Mouse (Mus musculus) cortical plate, adult 2 months (tissue): ENCODE data around the gene Fam19a1. TPM values are rescaled to one million over a fixed set of nuclear protein-coding genes. Genes with fewer than 3 reads are reported as not detected.

Experiments used
- H3K27ac ChIP-seq: fragments of 200-500 bp; 2 replicates; pipeline ENCODE4 v1.5.1; 2012; ENCODE audit warnings: low read length, control low read depth, inconsistent platforms; ENCODE audit not compliant: insufficient read depth
- H3K4me1 ChIP-seq: fragments of 200-500 bp; 2 replicates; pipeline ENCODE4 v1.6.1; 2011; ENCODE audit warnings: low read length; ENCODE audit not compliant: control insufficient read depth, insufficient read depth
- H3K4me3 ChIP-seq: fragments of 200-500 bp; 2 replicates; pipeline ENCODE4 v1.5.1; 2011; ENCODE audit warnings: mild to moderate bottlenecking, low read length, control low read depth; ENCODE audit not compliant: insufficient read depth
- CTCF ChIP-seq: fragments of 200-500 bp; IDR thresholded peaks from 2 replicates; pipeline ENCODE4 v1.5.1; 2011; ENCODE audit warnings: mild to moderate bottlenecking, control low read depth, low read length; ENCODE audit not compliant: insufficient read depth; ENCODE audit errors: extremely low read depth
- POLR2A ChIP-seq: fragments of 200-500 bp; IDR thresholded peaks from 2 replicates; pipeline ENCODE4 v1.6.1; 2011; ENCODE audit warnings: mild to moderate bottlenecking, low read length, control low read depth; ENCODE audit not compliant: insufficient read depth; ENCODE audit errors: extremely low read depth
- polyA plus RNA-seq: library from polyadenylated mRNA; depleted of rRNA; stranded (reverse); fragments of >200 nt; gene quantifications from 2 replicates; pipeline ENCODE4 v1.2.3, GENCODE M21; 2012; rRNA removed

The Fam19a1 gene
- polyA plus RNA-seq = 18.8 and 26.4 TPM in 2 replicates

DNA sequence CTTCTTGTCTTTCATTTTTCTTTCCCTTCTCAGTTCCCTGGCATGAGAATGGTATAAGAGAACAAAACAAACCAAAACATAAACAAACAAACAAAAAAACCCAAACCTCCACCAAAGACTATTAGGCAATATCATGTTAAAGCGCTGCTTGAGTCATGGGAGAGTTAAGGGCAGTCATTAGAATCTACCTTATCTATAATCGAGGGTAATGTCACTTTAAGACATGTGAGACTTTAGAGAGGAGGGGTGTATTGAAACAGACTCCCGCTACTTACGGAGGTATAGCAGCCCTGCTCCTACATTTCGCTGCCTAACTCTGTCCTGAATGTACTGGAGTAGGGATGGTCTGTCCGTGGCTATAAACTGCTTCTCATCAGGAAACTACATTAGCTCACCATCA, at the start of gene Fam19a1:
Gene Fam19a1 (plus strand): TSS at position 301 of the 400 bp plus-strand sequence.
- no peaks in the 10 kb centered on the region; the same call in 1 of the 2 replicates for H3K4me1 ChIP-seq
- peak within 1 kb of the TSS; percentile 96 for H3K4me3 ChIP-seq
- peak within 1 kb of the TSS; percentile 25; the same call in 1 of the 2 replicates for H3K27ac ChIP-seq
- TF ChIP-seq POLR2A (0 out of 2 replicates have a peak, but pooled peaks have one; percentile 25), CTCF (no peak)

DNA sequence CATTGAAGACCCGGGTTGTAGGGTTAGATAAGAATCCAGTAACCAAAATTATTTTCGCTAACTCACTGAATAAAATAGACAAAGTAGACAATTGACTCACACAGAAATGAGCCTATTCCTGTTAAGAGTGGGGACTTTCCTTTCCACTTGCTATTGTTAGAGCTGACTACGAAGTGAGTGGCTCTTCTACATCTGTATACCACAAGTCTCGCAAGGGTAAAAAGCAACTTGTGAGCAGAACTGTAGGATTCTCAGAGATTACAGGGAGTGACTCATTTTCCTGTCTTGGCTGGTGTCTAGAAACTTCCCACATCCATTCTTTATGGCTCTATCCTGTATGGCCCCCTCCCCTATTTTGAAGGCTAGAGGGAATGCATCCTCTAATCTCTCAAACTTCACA, 41.9 kb upstream of the Fam19a1 start:
- no peak overlapping the region for H3K27ac ChIP-seq
- TF ChIP-seq CTCF (no peak), POLR2A (no peak)
- no peaks in the 10 kb centered on the region for H3K4me1 ChIP-seq
- no peak overlapping the region for H3K4me3 ChIP-seq

DNA sequence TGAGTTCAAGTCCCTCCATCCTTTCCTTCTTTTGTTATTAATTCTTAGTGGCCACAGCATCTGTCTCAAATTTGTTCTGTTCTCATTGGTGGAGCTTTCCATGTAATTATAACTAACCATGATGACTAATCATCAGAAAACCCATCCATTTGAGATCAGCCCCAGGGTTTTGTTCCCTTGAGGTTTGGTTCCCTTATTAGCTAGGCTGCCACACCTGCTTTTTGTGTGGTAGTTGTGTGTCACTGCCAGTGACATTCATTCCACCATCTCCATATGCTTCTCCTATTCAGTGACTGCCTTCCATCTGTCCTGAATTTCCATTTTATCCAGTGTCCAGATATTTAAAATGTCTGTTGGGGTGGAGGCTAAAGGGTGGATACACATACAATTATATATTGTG, 41.4 kb upstream of the Fam19a1 start:
- Histone ChIP-seq H3K4me1 (no peaks in the 10 kb centered on the region), H3K27ac (no peak overlapping the region), H3K4me3 (no peak overlapping the region)
- TF ChIP-seq POLR2A (no peak), CTCF (no peak)

DNA sequence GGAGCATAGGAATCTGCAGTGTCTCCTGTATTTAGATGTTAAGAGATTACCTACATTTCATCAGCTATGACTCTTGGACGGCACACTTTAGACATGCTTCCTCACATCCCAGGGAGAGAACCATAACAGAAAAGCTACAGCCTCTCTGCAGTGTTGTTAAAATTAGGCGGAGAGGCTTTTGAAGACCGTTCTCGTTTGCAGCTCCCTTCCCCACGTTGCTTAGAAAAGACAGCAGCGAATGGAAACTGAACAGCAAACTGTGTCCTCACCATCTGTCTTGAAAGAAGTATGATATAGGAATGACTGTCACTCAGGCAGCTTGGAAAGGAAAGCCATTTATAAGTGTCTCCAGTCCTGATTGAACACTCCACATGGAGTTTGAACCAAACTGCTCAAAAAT, 23.0 kb upstream of the Fam19a1 start:
- no peak overlapping the region for H3K4me3 ChIP-seq
- TF ChIP-seq POLR2A = no peak
- TF ChIP-seq CTCF = no peak
- no peaks in the 10 kb centered on the region for H3K4me1 ChIP-seq
- H3K27ac ChIP-seq = 0 out of 2 replicates have a peak overlapping the region, but pooled peaks have one; percentile 3

DNA sequence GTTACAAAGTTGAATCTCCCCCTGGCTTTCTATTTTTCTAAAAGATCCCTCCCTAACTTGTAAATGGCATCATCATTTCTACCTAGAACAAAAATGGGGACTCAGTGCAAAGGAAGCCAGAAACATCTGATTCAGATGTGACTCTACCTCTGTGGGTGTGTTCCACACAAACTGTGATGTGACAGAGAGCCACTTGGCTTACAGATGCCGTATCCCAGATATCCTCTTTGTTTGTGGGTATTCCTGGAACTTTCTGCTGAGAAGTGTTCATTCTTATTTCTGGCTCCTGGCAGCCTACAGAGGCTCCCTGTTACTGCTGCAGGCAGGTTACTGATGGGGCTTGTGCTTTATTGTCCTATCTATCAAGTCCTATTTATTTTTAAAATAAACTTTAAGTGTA, 19.2 kb upstream of the Fam19a1 start:
- Histone ChIP-seq H3K4me3 (no peak overlapping the region), H3K4me1 (no peaks in the 10 kb centered on the region; the same call in 1 of the 2 replicates), H3K27ac (no peak overlapping the region)
- TF ChIP-seq CTCF (no peak), POLR2A (no peak)

DNA sequence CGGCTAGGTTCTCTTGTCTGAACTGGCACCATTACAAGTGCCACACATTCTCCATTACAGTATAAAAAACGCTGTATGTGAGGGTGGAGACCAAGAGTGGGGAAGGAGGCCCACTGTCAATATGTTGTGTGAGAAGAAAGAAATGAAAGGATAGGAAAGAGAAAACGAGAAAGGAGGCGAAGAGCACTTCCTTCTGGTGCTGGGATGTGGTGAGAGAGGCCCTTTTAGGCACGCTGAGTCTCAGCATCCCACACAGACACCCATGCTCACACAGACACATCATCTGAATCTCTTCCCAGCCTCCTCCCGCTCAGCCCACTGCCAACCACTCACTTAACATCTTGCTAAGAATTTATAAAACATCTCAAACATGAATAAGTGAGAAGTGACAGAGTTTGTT, 14.7 kb upstream of the Fam19a1 start:
- no peak overlapping the region for H3K27ac ChIP-seq
- TF ChIP-seq POLR2A (no peak), CTCF (no peak)

DNA sequence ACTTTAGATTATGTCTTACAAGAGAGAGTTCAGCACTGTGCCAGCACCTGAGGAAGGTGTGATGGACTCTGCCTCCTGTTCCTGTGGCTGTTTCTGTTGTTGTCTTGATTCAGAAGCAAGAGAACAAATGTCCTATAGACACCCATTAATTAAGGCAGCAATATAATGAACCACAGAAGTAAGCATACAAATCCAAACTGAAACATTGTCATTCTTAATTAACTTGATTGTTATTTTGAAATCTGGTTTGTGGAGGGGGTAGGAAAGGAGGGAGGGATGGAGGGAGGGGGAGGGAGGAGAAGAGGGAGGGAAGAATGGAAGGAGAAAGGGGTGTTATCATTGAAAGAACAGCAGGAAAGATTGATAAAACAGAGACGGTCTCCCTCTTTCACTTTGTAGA, 1.3 kb upstream of the Fam19a1 start:
- no peak overlapping the region for H3K4me3 ChIP-seq
- no peaks in the 10 kb centered on the region; the same call in 1 of the 2 replicates for H3K4me1 ChIP-seq
- TF ChIP-seq CTCF (no peak), POLR2A (no peak)
- H3K27ac ChIP-seq = no peak overlapping the region

More for the DNA sequence above, 14.7 kb upstream of the Fam19a1 start:
- H3K4me1 ChIP-seq = no peaks in the 10 kb centered on the region; the same call in 1 of the 2 replicates
- no peak overlapping the region for H3K4me3 ChIP-seq

DNA sequence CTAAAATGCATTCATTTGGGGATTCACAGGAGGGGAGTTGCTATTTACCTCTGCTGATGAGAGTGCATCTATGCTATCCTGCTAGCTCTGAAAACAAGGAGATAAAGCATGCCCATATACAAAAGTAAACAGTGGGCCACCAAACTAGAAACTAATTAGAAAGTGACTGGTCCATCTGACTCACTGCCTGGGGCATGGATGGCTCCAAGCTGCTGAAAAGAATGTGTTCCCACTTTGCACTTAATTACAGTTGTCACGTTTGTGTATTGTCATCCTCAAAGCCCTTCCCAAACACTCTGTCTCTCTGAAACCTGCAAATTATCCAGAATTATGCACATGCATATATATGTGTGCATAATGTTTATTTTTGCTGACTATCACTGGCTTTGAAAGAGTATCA, 1.2 kb downstream of the Fam19a1 start:
- Histone ChIP-seq H3K4me3 (peak overlapping the region; percentile 96), H3K4me1 (no peaks in the 10 kb centered on the region; the same call in 1 of the 2 replicates), H3K27ac (peak overlapping the region; percentile 25)
- TF ChIP-seq POLR2A (no peak), CTCF (no peak)

DNA sequence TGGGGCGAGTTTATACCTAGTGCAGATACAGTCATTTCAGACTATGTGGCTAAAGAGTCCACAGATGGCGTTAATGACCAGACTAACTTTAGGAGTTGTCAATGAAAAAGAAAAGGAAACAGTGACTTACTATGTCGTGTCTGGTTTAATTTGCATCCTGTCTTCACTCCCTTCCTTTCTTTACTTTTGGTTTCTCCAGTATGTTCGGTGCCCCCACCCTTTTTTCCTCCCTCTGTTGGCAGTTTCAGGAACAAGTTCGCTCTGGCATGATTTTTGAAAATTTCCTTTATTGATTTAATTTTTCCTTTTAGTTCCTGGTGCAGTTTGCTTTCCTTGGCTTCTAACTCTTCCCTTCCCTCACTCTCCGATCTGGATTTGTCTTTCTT, 3.2 kb downstream of the Fam19a1 start:
- TF ChIP-seq CTCF (no peak), POLR2A (no peak)
- Histone ChIP-seq H3K4me1 (no peaks in the 10 kb centered on the region; the same call in 1 of the 2 replicates), H3K4me3 (peak overlapping the region; percentile 96), H3K27ac (peak overlapping the region; percentile 89)

DNA sequence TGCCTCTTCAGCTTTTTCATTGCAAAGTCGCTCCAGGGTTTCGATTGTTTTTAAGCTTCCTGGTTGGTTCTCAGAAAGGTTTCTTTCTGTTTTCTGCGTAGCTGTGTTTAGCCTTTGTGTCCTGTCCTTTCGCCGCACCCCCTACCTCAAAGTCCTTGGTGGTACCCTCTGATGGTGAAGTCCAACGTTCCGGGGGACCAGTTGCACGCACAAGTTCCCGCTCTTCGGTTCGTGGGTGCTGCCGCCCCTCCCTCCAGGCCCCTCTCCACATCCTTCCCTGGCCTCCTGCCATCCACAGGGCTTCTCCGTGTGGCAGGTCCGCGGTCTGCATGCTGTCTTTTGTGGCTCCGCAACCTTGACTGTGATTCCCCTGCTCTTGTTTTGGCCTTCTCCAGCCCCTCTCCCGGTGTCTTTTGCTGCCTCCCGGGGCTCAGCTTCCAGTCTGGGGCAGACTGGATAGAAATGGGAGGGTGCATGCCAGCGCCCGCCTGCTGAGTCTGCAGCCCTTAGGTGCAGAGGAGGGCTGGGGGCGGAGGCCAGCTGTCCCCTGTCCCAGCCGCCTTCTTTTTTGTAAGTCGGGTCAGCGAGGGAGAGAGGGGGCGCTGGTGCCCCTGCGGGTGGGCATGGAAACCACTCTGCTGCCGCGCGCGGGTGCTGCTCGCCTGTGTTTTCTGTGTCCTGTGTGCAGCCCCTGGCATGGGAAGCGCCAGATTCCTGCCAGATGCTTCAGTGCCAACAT, 3.7 kb downstream of the Fam19a1 start:
- peak overlapping the region; percentile 96 for H3K4me3 ChIP-seq
- no peak for TF ChIP-seq POLR2A
- TF ChIP-seq CTCF = no peak
- H3K27ac ChIP-seq = peak overlapping the region; percentile 89
- no peaks in the 10 kb centered on the region; the same call in 1 of the 2 replicates for H3K4me1 ChIP-seq
